8 mouse cellular contexts compared by ENCODE assay signal in the genomic region with DNA sequence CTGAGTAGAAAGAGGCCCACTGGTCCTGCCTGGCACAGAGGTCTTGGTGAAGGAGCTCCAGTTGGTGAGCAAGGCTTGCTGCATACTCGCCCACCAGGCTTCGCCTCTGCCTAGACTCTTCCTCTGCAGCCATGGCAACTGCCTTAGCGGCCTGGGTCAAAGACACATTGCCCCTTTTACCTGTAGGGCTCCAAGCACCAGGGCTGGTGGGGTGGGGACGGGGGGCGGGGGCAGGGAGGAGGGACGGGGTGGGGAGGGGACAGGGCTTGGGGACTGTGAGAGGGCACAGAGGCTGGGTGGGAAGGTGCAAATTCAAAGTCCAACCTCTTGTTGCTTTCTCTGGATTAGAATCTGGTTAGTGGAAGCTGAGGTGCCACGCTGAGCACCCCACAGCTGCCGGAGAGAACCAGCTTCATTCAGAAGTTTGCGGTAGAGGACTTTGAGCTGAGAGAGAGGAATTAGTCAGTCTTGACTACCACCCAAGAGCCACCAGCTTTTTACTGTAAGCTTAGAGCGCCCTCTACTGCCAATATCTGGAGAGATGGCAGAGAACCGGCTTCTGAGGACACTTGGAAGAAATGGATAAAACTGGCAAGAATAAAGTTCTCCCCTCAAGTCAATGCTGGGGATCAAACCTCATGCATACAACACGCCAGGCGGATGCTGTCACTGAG. TPM values are rescaled to one million over a fixed set of nuclear protein-coding genes. Genes with fewer than 3 reads are reported as not detected.
DNase-seq lines count a peak whose midpoint lies in the region; ATAC-seq and TF ChIP-seq lines count a peak whose summit lies in the region.

No protein-coding gene starts in this region.

- 14% methylated on average over 13 of the region's 13 CpGs for WGBS in intestine, postnatal 0 days
- WGBS in midbrain, embryonic 13.5 days: 18% methylated on average over 13 of the region's 13 CpGs
- WGBS in stomach, embryonic 16.5 days: 17% methylated on average over 13 of the region's 13 CpGs

- H3K27me3 ChIP-seq in intestine, postnatal 0 days (replicated peaks; ENCODE audit: control insufficient read depth, insufficient read depth, low read length): 0 out of 2 replicates have a peak, but pooled peaks cover 4% of the 10 kb centered on the region
- H3K27me3 ChIP-seq in midbrain, embryonic 13.5 days: 0 out of 2 replicates have a peak, but pooled peaks cover 2% of the 10 kb centered on the region
- H3K27me3 ChIP-seq in stomach, embryonic 16.5 days (ENCODE audit: control insufficient read depth, insufficient read depth, low read length): no peaks in the 10 kb centered on the region

- peak; percentile 65 for ATAC-seq in intestine, postnatal 0 days
- peak; percentile 71; the same call in 1 of the 2 replicates for ATAC-seq in midbrain, embryonic 13.5 days
- peak; percentile 57; the same call in 1 of the 2 replicates for ATAC-seq in stomach, embryonic 16.5 days (ENCODE audit: insufficient read depth, low FRiP score)

- intact Hi-C loops in left cerebral cortex, postnatal 25 days (cut with DNase I): loop anchor here (2.0 to 5.0 kb wide), 2 partner anchors 303 to 360 kb away; no protein-coding TSS in a partner anchor

- H3K9me3 ChIP-seq in intestine, postnatal 0 days (ENCODE audit: control insufficient read depth): no peaks in the 10 kb centered on the region
- H3K9me3 ChIP-seq in midbrain, embryonic 13.5 days: no peaks in the 10 kb centered on the region
- H3K9me3 ChIP-seq in stomach, embryonic 16.5 days (replicated peaks; ENCODE audit: control insufficient read depth, low read length): no peaks in the 10 kb centered on the region

- H3K9ac ChIP-seq in intestine, postnatal 0 days (ENCODE audit: low read depth, low read length): no peak overlapping the region
- H3K9ac ChIP-seq in midbrain, embryonic 13.5 days (replicated peaks): no peak overlapping the region
- H3K9ac ChIP-seq in stomach, embryonic 16.5 days (ENCODE audit: low read length): 0 out of 2 replicates have a peak overlapping the region, but pooled peaks have one; percentile 7

- H3K4me3 ChIP-seq in intestine, postnatal 0 days (ENCODE audit: low read depth, low read length): no peak overlapping the region
- H3K4me3 ChIP-seq in midbrain, embryonic 13.5 days (replicated peaks): no peak overlapping the region
- no peak overlapping the region for H3K4me3 ChIP-seq in stomach, embryonic 16.5 days (replicated peaks; ENCODE audit: low read length)

- peak; percentile 87 for TF ChIP-seq CTCF in intestine, postnatal 0 days (IDR thresholded peaks at IDR 0.05; ENCODE audit: low read depth)

- no peaks in the 10 kb centered on the region for H3K36me3 ChIP-seq in intestine, postnatal 0 days (ENCODE audit: control insufficient read depth, insufficient read depth)
- H3K36me3 ChIP-seq in midbrain, embryonic 13.5 days: no peaks in the 10 kb centered on the region
- H3K36me3 ChIP-seq in stomach, embryonic 16.5 days (ENCODE audit: control insufficient read depth, insufficient read depth, low read length): no peaks in the 10 kb centered on the region

- H3K4me2 ChIP-seq in intestine, postnatal 0 days (replicated peaks; ENCODE audit: low read depth): peak overlapping the region; percentile 35
- H3K4me2 ChIP-seq in midbrain, embryonic 13.5 days (replicated peaks): no peak overlapping the region
- H3K4me2 ChIP-seq in stomach, embryonic 16.5 days (ENCODE audit: low read depth, low read length): peak overlapping the region; percentile 41

- no peaks in the 10 kb centered on the region for H3K4me1 ChIP-seq in intestine, postnatal 0 days (replicated peaks; ENCODE audit: control insufficient read depth, insufficient read depth, low read length)
- H3K4me1 ChIP-seq in midbrain, embryonic 13.5 days (replicated peaks): no peaks in the 10 kb centered on the region
- no peaks in the 10 kb centered on the region for H3K4me1 ChIP-seq in stomach, embryonic 16.5 days (ENCODE audit: control insufficient read depth, insufficient read depth, low read length)

- H3K27ac ChIP-seq in intestine, postnatal 0 days (ENCODE audit: low read depth, low read length): no peak overlapping the region
- no peak overlapping the region for H3K27ac ChIP-seq in midbrain, embryonic 13.5 days
- no peak overlapping the region for H3K27ac ChIP-seq in stomach, embryonic 16.5 days (ENCODE audit: low read length)

- peak; percentile 30 for DNase-seq in 3134 (ENCODE audit: extremely low read depth, insufficient read length, low spot score)
- peak; percentile 23 for DNase-seq in T-cell, adult 2 months (ENCODE audit: low spot score)
- peak; percentile 91 for DNase-seq in embryo, embryonic 10.5 days (ENCODE audit: low spot score)
- DNase-seq in gastrocnemius, postnatal 25 days: peak; percentile 14
- DNase-seq in left cerebral cortex, postnatal 25 days (ENCODE audit: low spot score in 2 of 2): peak; percentile 69 to 86

RNA-seq across cellular contexts. Expression of a gene that starts 13.1 kb away (rescaled TPM):
- total RNA-seq in gastrocnemius, postnatal 25 days (2021): not detected
- not detected in 2 replicates for polyA plus RNA-seq in intestine, postnatal 0 days (2015; fragmentation: Nextera tagmentation; extraction: Ambion mirVana)
- not detected for total RNA-seq in left cerebral cortex, postnatal 25 days (2021)
- not detected in 2 replicates for polyA plus RNA-seq in midbrain, embryonic 13.5 days (2015; fragmentation: Nextera tagmentation; extraction: Ambion mirVana)
- polyA plus RNA-seq in stomach, embryonic 16.5 days (2015; fragmentation: Nextera tagmentation; extraction: Ambion mirVana): 0.06 and 0.10 TPM in 2 replicates

RNA-seq across cellular contexts. Expression of a gene that starts 50.3 kb away (rescaled TPM):
- not detected for total RNA-seq in gastrocnemius, postnatal 25 days (2021)
- polyA plus RNA-seq in intestine, postnatal 0 days (2015; fragmentation: Nextera tagmentation; extraction: Ambion mirVana): not detected in 2 replicates
- not detected for total RNA-seq in left cerebral cortex, postnatal 25 days (2021)
- 0.55 TPM in 1 of 2 replicates, not detected in the other for polyA plus RNA-seq in midbrain, embryonic 13.5 days (2015; fragmentation: Nextera tagmentation; extraction: Ambion mirVana)
- polyA plus RNA-seq in stomach, embryonic 16.5 days (2015; fragmentation: Nextera tagmentation; extraction: Ambion mirVana): 0.31 TPM in 1 of 2 replicates, not detected in the other

Comparison
In these comparisons a context has a peak if more than half of its experiments do, and no peak if none do; other contexts are left out.
1. DNase-seq: peak in every context shown above with its lines; median percentile 91 in embryo, embryonic 10.5 days; 78 in left cerebral cortex, postnatal 25 days; 30 in 3134; 23 in T-cell, adult 2 months; 14 in gastrocnemius, postnatal 25 days.